Mouse (Mus musculus): ENCODE measurements around the gene Immp2l. TPM values are rescaled to one million over a fixed set of nuclear protein-coding genes. Genes with fewer than 3 reads are reported as not detected.

The Immp2l gene
- polyA plus RNA-seq, 1 experiment = 9.6 TPM

- H3K4me2 ChIP-seq (ENCODE audit: low read depth) = no peak overlapping the region
- no peak for TF ChIP-seq TCF3 (IDR thresholded peaks at IDR 0.05; ENCODE audit: insufficient read length, low read depth)
- no peak for TF ChIP-seq REST (IDR thresholded peaks at IDR 0.05; ENCODE audit: insufficient read depth, insufficient read length)
- no peak for TF ChIP-seq MYOG (IDR thresholded peaks at IDR 0.05; ENCODE audit: control insufficient read depth in 1 of 3, insufficient read depth in 1 of 3, insufficient read length in 2 of 3, low read depth in 2 of 3)
- TF ChIP-seq CEBPB (IDR thresholded peaks at IDR 0.05; ENCODE audit: insufficient read depth, poor library complexity, severe bottlenecking) = no peak
- TF ChIP-seq POLR2A (IDR thresholded peaks at IDR 0.05; ENCODE audit: insufficient read length, low read depth) = no peak
- TF ChIP-seq SRF (IDR thresholded peaks at IDR 0.05; ENCODE audit: control insufficient read depth, insufficient read length, low read depth) = no peak
- no peak overlapping the region for H3ac ChIP-seq (ENCODE audit: control insufficient read depth, insufficient read length)
- no peaks in the 10 kb centered on the region for H3K36me3 ChIP-seq (ENCODE audit: control insufficient read depth, insufficient read depth)
- H3K79me2 ChIP-seq (ENCODE audit: control insufficient read depth, insufficient read depth) = no peaks in the 10 kb centered on the region
- H3K4me3 ChIP-seq = no peak overlapping the region
- no peaks in the 10 kb centered on the region for H3K27me3 ChIP-seq (ENCODE audit: control insufficient read depth, insufficient read depth, insufficient read length)
Observed at GRCm38 (mm10) chr12:41438446-41438845, 414.6 kb downstream of the Immp2l start.

DNA sequence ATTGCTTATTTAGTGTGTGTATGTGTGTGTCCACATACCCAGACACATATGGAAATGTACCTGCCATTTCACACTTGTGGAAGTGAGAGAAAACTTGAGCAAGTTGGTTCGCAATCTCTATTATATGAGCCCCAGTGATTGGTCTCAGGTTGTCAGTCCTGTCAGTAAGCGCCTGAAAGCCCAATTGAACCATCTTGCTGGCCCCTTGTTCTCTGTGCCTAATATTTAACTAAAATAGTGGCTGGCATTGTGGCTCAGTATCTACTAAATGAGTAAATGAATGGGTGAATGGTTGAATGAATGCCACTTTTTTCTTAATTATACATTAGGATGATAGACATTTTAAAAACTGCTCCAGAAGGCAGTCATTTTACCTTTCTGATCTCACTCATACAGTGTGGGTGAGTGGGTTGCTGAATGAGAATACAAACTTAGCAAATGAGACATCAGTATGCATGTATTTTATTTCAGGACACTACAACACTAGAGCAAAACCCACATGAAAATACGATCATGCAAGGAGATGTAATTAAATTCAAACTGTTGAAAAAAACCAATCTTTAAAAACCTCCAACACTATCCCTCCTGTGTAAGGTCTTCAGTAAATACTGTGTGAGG is 444.6 kb downstream of the Immp2l start:
- H3K27me3 ChIP-seq (ENCODE audit: control insufficient read depth, insufficient read depth, insufficient read length) = no peaks in the 10 kb centered on the region
- H3ac ChIP-seq (ENCODE audit: control insufficient read depth, insufficient read length) = no peak overlapping the region
- no peak overlapping the region for H3K4me3 ChIP-seq
- H3K4me2 ChIP-seq (ENCODE audit: low read depth) = no peak overlapping the region
- H3K79me2 ChIP-seq (ENCODE audit: control insufficient read depth, insufficient read depth) = no peaks in the 10 kb centered on the region
- TF ChIP-seq REST (IDR thresholded peaks at IDR 0.05; ENCODE audit: insufficient read depth, insufficient read length) (no peak), MAX (IDR thresholded peaks at IDR 0.05; ENCODE audit: low read depth) (no peak), TCF3 (IDR thresholded peaks at IDR 0.05; ENCODE audit: insufficient read length, low read depth) (no peak), MYOG (IDR thresholded peaks at IDR 0.05; ENCODE audit: control insufficient read depth in 1 of 3, insufficient read depth in 1 of 3, insufficient read length in 2 of 3, low read depth in 2 of 3) (no peak), TCF12 (IDR thresholded peaks at IDR 0.05; ENCODE audit: insufficient read depth, poor library complexity, severe bottlenecking) (no peak), POLR2AphosphoS2 (IDR thresholded peaks at IDR 0.05; ENCODE audit: insufficient read length, low read depth) (no peak), USF1 (IDR thresholded peaks at IDR 0.05; ENCODE audit: low read depth) (no peak), SRF (IDR thresholded peaks at IDR 0.05; ENCODE audit: control insufficient read depth, insufficient read length, low read depth) (no peak), MYOD1 (IDR thresholded peaks at IDR 0.05; ENCODE audit: control insufficient read depth in 1 of 3, insufficient read length in 2 of 3, low read depth in 2 of 3) (no peak), POLR2A (IDR thresholded peaks at IDR 0.05; ENCODE audit: insufficient read length, low read depth) (no peak), E2F4 (IDR thresholded peaks at IDR 0.05; ENCODE audit: insufficient read depth) (no peak), CEBPB (IDR thresholded peaks at IDR 0.05; ENCODE audit: insufficient read depth, poor library complexity, severe bottlenecking) (no peak)
- H3K36me3 ChIP-seq (ENCODE audit: control insufficient read depth, insufficient read depth) = no peaks in the 10 kb centered on the region

- no peaks in the 10 kb centered on the region for H3K36me3 ChIP-seq (ENCODE audit: control insufficient read depth, insufficient read depth)
- H3K27me3 ChIP-seq (ENCODE audit: control insufficient read depth, insufficient read depth, insufficient read length) = no peaks in the 10 kb centered on the region
- H3K4me3 ChIP-seq = no peak overlapping the region
- TF ChIP-seq MAX (IDR thresholded peaks at IDR 0.05; ENCODE audit: low read depth) (no peak), POLR2A (IDR thresholded peaks at IDR 0.05; ENCODE audit: insufficient read length, low read depth) (no peak), MYOG (IDR thresholded peaks at IDR 0.05; ENCODE audit: control insufficient read depth in 1 of 3, insufficient read depth in 1 of 3, insufficient read length in 2 of 3, low read depth in 2 of 3) (no peak), TCF3 (IDR thresholded peaks at IDR 0.05; ENCODE audit: insufficient read length, low read depth) (no peak), E2F4 (IDR thresholded peaks at IDR 0.05; ENCODE audit: insufficient read depth) (no peak), CEBPB (IDR thresholded peaks at IDR 0.05; ENCODE audit: insufficient read depth, poor library complexity, severe bottlenecking) (no peak), REST (IDR thresholded peaks at IDR 0.05; ENCODE audit: insufficient read depth, insufficient read length) (no peak), TCF12 (IDR thresholded peaks at IDR 0.05; ENCODE audit: insufficient read depth, poor library complexity, severe bottlenecking) (no peak), MYOD1 (IDR thresholded peaks at IDR 0.05; ENCODE audit: control insufficient read depth in 1 of 3, insufficient read length in 2 of 3, low read depth in 2 of 3) (no peak), POLR2AphosphoS2 (IDR thresholded peaks at IDR 0.05; ENCODE audit: insufficient read length, low read depth) (no peak)
- H3K79me2 ChIP-seq (ENCODE audit: control insufficient read depth, insufficient read depth) = no peaks in the 10 kb centered on the region
- no peak overlapping the region for H3ac ChIP-seq (ENCODE audit: control insufficient read depth, insufficient read length)
- no peak overlapping the region for H3K4me2 ChIP-seq (ENCODE audit: low read depth)
Observed at GRCm38 (mm10) chr12:41469096-41469801, 445.4 kb downstream of the Immp2l start.

DNA sequence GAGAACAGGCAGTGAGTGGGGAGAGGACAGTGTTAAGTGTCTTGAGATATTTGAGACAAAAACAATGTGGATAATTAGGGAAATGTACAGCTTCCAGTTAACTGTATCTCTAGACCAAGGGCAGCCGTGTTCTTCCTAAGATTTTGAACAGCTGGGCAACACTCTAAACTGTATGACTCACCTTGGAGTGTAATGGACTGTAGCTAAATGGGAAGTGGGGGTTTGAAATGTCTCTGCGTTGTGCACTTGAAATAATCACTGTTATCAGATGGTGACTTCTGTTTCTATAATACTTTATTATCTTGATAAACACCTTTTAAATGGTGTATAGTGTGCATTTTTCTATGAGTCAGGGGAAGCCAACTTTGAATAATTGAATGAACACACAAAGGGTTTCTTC is 457.6 kb downstream of the Immp2l start:
- Histone ChIP-seq H3K4me3 (no peak overlapping the region), H3K4me2 (ENCODE audit: low read depth) (no peak overlapping the region), H3K79me2 (ENCODE audit: control insufficient read depth, insufficient read depth) (no peaks in the 10 kb centered on the region), H3K27me3 (ENCODE audit: control insufficient read depth, insufficient read depth, insufficient read length) (no peaks in the 10 kb centered on the region), H3K36me3 (ENCODE audit: control insufficient read depth, insufficient read depth) (no peaks in the 10 kb centered on the region), H3ac (ENCODE audit: control insufficient read depth, insufficient read length) (no peak overlapping the region)
- TF ChIP-seq MYOG (IDR thresholded peaks at IDR 0.05; ENCODE audit: control insufficient read depth in 1 of 3, insufficient read depth in 1 of 3, insufficient read length in 2 of 3, low read depth in 2 of 3) = no peak
- no peak for TF ChIP-seq MYOD1 (IDR thresholded peaks at IDR 0.05; ENCODE audit: control insufficient read depth in 1 of 3, insufficient read length in 2 of 3, low read depth in 2 of 3)
- no peak for TF ChIP-seq SRF (IDR thresholded peaks at IDR 0.05; ENCODE audit: control insufficient read depth, insufficient read length, low read depth)
- no peak for TF ChIP-seq POLR2A (IDR thresholded peaks at IDR 0.05; ENCODE audit: insufficient read length, low read depth)
- no peak for TF ChIP-seq POLR2AphosphoS2 (IDR thresholded peaks at IDR 0.05; ENCODE audit: insufficient read length, low read depth)

Measured in myocyte (in vitro differentiated cells).